Mouse (Mus musculus): ENCODE measurements around the gene Gm7168. TPM values are rescaled to one million over a fixed set of nuclear protein-coding genes. Genes with fewer than 3 reads are reported as not detected.
"Not testable (repeated sequence)": the region's sequence is repeated elsewhere in the genome, so short reads cannot be mapped to it uniquely, and the experiment has no call there.

The Gm7168 gene
- polyA plus RNA-seq, 1 experiment from 2014 or later, result not detected

DNA sequence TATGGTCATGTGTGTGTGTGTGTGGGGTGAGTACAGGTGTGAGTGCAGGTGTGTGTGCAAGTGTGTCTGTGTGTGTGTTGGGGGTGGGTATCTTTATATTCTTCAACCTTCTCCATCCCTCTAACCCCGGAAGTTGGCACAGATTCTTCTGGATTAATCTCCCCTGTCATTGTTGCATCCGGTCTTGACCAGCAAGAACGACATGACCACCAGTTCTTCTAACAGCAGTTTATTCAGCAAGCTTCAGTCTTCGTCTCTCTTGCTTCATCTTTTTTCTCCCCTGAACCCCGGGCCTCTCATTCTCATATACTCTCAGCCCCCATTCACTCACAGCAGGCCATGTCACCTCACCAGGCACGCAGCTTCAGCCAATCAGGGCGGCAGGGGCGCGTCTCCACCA lies 17.8 kb upstream of the Gm7168 start:
- WGBS, result 77% methylated on average over 9 of the region's 9 CpGs
- TF ChIP-seq CTCF (IDR thresholded peaks at IDR 0.05; ENCODE audit: low read depth) (no peak), EP300 (optimal IDR thresholded peaks at IDR 0.05) (no peak)

DNA sequence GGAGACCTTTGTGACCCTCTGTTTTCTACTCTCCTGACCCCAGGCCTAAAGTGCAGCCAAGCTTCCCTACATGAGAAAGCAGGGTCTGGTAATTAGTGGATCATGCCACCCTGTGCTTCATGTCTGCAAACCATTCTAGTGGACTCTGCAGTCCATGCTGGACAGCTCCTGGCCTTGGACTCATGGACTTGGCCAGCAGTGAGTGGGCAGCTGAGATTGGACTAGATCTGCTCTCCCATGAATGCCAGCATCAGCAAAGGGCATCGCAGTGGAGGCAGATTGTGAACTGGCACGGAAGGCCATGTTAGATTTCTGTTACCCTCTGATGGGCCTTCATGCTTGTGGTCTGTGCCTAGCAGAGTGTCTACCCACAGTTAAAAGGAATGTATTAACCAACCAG lies 12.8 kb upstream of the Gm7168 start:
- H3K9me3 ChIP-seq (ENCODE audit: control insufficient read depth, low read length); DNase-seq (ENCODE audit: low spot score); H3K9ac ChIP-seq (ENCODE audit: low read length); H3K4me3 ChIP-seq (ENCODE audit: low read depth, low read length); ATAC-seq (ENCODE audit: low FRiP score, low TSS enrichment); H3K36me3 ChIP-seq (ENCODE audit: control insufficient read depth, insufficient read depth, low read length); H3K4me1 ChIP-seq (replicated peaks; ENCODE audit: control insufficient read depth, insufficient read depth); H3K4me2 ChIP-seq (replicated peaks; ENCODE audit: low read depth); H3K27ac ChIP-seq (replicated peaks); H3K27me3 ChIP-seq (ENCODE audit: control insufficient read depth, insufficient read depth, low read length): not testable (repeated sequence)
- 98% methylated on average over 2 of the region's 2 CpGs for WGBS

More for the DNA sequence above, 17.8 kb upstream of the Gm7168 start:
- Histone ChIP-seq H3K4me1 (replicated peaks; ENCODE audit: control insufficient read depth, insufficient read depth) (no peaks in the 10 kb centered on the region), H3K9ac (ENCODE audit: low read length) (no peak overlapping the region), H3K4me2 (replicated peaks; ENCODE audit: low read depth) (no peak overlapping the region), H3K4me3 (ENCODE audit: low read depth, low read length) (no peak overlapping the region), H3K36me3 (ENCODE audit: control insufficient read depth, insufficient read depth, low read length) (no peaks in the 10 kb centered on the region), H3K27me3 (ENCODE audit: control insufficient read depth, insufficient read depth, low read length) (no peaks in the 10 kb centered on the region), H3K27ac (replicated peaks) (no peak overlapping the region), H3K9me3 (ENCODE audit: control insufficient read depth, low read length) (no peaks in the 10 kb centered on the region)
- no peak for DNase-seq (ENCODE audit: low spot score)
- no peak for ATAC-seq (ENCODE audit: low FRiP score, low TSS enrichment)

DNA sequence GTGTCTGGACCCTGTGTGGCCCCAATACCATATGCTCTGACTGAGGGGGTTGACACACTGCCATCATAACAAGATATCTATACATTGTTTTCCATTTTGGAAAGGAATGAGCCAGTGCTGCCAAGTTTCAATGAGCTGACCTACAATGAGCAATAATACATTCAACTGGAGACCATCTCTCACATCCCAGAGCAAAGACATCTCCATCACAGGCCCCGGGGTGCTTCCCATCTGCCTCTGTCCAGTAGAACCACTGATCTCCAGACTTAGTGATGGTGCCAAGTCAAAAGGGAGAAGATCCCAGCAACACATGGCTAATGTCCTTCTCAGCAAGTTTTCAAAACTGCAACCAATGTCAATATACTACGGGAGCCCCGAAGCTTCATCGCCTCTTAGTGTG lies 10.4 kb upstream of the Gm7168 start:
- ATAC-seq (ENCODE audit: low FRiP score, low TSS enrichment), result no peak
- no peak overlapping the region for H3K4me3 ChIP-seq (ENCODE audit: low read depth, low read length)
- H3K36me3 ChIP-seq (ENCODE audit: control insufficient read depth, insufficient read depth, low read length), result no peaks in the 10 kb centered on the region
- H3K27ac ChIP-seq (replicated peaks), result no peak overlapping the region
- no peaks in the 10 kb centered on the region for H3K4me1 ChIP-seq (replicated peaks; ENCODE audit: control insufficient read depth, insufficient read depth)
- TF ChIP-seq EP300 (optimal IDR thresholded peaks at IDR 0.05) (no peak), CTCF (IDR thresholded peaks at IDR 0.05; ENCODE audit: low read depth) (no peak)
- H3K9ac ChIP-seq (ENCODE audit: low read length), result no peak overlapping the region
- H3K4me2 ChIP-seq (replicated peaks; ENCODE audit: low read depth), result no peak overlapping the region
- no peak for DNase-seq (ENCODE audit: low spot score)
- H3K27me3 ChIP-seq (ENCODE audit: control insufficient read depth, insufficient read depth, low read length), result no peaks in the 10 kb centered on the region
- 90% methylated on average over 4 of the region's 4 CpGs for WGBS
- H3K9me3 ChIP-seq (ENCODE audit: control insufficient read depth, low read length), result no peaks in the 10 kb centered on the region

DNA sequence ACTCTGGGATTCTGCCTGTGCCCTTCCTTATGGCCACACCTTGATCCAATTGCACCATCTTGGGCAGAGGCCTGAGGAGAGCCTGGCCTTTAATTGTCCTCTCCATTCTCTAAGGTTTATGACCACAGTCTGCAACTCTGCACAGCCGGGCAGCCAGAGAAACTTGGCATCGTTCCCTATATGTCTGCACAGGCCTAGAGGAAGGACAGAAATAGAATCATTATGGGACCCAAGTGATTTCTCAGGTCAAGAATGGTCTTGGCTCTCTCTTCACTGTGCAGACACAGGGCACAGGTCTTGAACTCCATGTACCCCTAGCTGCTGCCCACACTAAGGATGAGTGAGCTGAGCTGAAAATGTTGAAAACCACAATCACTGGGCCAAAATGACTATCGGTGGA lies 9.5 kb upstream of the Gm7168 start:
- H3K9me3 ChIP-seq (ENCODE audit: control insufficient read depth, low read length), result no peaks in the 10 kb centered on the region
- H3K36me3 ChIP-seq (ENCODE audit: control insufficient read depth, insufficient read depth, low read length), result no peaks in the 10 kb centered on the region
- H3K9ac ChIP-seq (ENCODE audit: low read length), result no peak overlapping the region
- TF ChIP-seq EP300 (optimal IDR thresholded peaks at IDR 0.05) (no peak), CTCF (IDR thresholded peaks at IDR 0.05; ENCODE audit: low read depth) (no peak)
- DNase-seq (ENCODE audit: low spot score) (no peak), ATAC-seq (ENCODE audit: low FRiP score, low TSS enrichment) (no peak)
- H3K27ac ChIP-seq (replicated peaks), result no peak overlapping the region
- H3K27me3 ChIP-seq (ENCODE audit: control insufficient read depth, insufficient read depth, low read length), result no peaks in the 10 kb centered on the region
- 63% methylated on average over 3 of the region's 3 CpGs for WGBS
- H3K4me2 ChIP-seq (replicated peaks; ENCODE audit: low read depth), result no peak overlapping the region
- H3K4me1 ChIP-seq (replicated peaks; ENCODE audit: control insufficient read depth, insufficient read depth), result no peaks in the 10 kb centered on the region
- H3K4me3 ChIP-seq (ENCODE audit: low read depth, low read length), result no peak overlapping the region

DNA sequence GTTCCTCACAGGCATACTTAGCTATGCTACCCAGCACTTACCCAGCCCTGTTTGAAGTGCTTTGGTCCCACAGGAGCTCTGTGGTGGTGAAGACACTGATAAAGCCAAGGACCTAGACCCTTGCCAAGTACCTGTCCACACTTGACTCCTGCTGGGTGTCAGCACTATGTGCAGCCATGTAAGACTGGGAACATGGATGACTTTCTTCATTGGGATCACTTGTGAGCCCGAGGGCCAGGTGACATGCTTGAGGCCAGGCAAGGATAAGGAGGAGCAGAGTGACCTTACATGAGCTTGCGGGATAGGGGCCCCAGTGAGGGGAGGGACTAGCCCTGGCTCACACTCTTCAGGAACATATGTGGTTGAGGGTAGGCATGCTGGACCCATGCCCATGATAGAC lies 8.9 kb upstream of the Gm7168 start:
- not testable (repeated sequence) for DNase-seq (ENCODE audit: low spot score); H3K9me3 ChIP-seq (ENCODE audit: control insufficient read depth, low read length); H3K27me3 ChIP-seq (ENCODE audit: control insufficient read depth, insufficient read depth, low read length); H3K4me3 ChIP-seq (ENCODE audit: low read depth, low read length); H3K27ac ChIP-seq (replicated peaks); ATAC-seq (ENCODE audit: low FRiP score, low TSS enrichment); H3K36me3 ChIP-seq (ENCODE audit: control insufficient read depth, insufficient read depth, low read length); H3K4me1 ChIP-seq (replicated peaks; ENCODE audit: control insufficient read depth, insufficient read depth); H3K4me2 ChIP-seq (replicated peaks; ENCODE audit: low read depth); H3K9ac ChIP-seq (ENCODE audit: low read length)
- 94% methylated on average over 2 of the region's 2 CpGs for WGBS

DNA sequence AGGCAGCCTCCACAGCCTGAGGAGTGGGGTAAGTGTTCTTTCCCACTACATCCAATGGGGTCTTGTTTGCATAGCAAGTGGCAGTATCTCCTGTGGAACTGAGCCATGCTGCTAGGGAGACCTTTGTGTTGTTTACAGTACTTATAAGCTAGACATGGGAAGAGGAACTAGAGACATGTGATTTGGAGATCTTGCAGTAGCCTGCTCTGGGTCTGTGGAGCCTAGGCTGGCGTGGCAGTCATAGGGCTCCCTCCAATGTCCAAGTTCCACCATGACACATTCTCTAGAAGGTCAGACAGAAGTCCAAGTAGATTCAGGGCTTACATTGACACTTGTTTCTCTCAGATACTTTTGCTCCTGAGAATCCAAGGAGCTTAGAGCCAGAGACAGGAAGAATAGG lies 7.7 kb upstream of the Gm7168 start:
- Histone ChIP-seq H3K4me2 (replicated peaks; ENCODE audit: low read depth) (no peak overlapping the region), H3K36me3 (ENCODE audit: control insufficient read depth, insufficient read depth, low read length) (no peaks in the 10 kb centered on the region), H3K4me1 (replicated peaks; ENCODE audit: control insufficient read depth, insufficient read depth) (no peaks in the 10 kb centered on the region), H3K4me3 (ENCODE audit: low read depth, low read length) (no peak overlapping the region), H3K9me3 (ENCODE audit: control insufficient read depth, low read length) (no peaks in the 10 kb centered on the region), H3K9ac (ENCODE audit: low read length) (no peak overlapping the region), H3K27me3 (ENCODE audit: control insufficient read depth, insufficient read depth, low read length) (no peaks in the 10 kb centered on the region), H3K27ac (replicated peaks) (no peak overlapping the region)
- ATAC-seq (ENCODE audit: low FRiP score, low TSS enrichment) (no peak), DNase-seq (ENCODE audit: low spot score) (no peak)
- WGBS, result 84% methylated on average over 1 of the region's 1 CpGs
- TF ChIP-seq EP300 (optimal IDR thresholded peaks at IDR 0.05) (no peak), CTCF (IDR thresholded peaks at IDR 0.05; ENCODE audit: low read depth) (peak; percentile 47)

DNA sequence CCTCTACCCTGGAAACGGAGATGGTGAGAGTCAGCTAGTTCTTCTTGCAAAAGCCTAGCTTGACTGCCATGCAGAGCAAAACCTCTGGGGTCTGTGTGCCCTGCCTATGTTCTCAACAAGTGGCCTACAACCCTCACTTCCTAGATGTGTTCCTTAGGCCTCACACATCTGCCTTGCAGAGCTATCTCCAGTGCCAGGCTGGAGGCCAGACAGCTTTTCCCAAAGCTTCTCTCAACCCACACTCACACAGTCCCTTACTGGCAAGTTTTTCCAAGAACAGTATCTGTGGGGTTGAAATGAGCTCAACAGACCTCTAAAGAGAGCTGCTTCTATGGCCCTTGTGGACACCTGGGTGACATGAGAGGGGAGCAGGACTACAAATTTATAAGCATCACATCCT lies 3.4 kb downstream of the Gm7168 start:
- not testable (repeated sequence) for H3K9ac ChIP-seq (ENCODE audit: low read length); H3K4me2 ChIP-seq (replicated peaks; ENCODE audit: low read depth); H3K27ac ChIP-seq (replicated peaks); H3K36me3 ChIP-seq (ENCODE audit: control insufficient read depth, insufficient read depth, low read length); ATAC-seq (ENCODE audit: low FRiP score, low TSS enrichment); H3K4me1 ChIP-seq (replicated peaks; ENCODE audit: control insufficient read depth, insufficient read depth); H3K9me3 ChIP-seq (ENCODE audit: control insufficient read depth, low read length); H3K4me3 ChIP-seq (ENCODE audit: low read depth, low read length); H3K27me3 ChIP-seq (ENCODE audit: control insufficient read depth, insufficient read depth, low read length); DNase-seq (ENCODE audit: low spot score)
- 94% methylated on average over 1 of the region's 1 CpGs for WGBS

DNA sequence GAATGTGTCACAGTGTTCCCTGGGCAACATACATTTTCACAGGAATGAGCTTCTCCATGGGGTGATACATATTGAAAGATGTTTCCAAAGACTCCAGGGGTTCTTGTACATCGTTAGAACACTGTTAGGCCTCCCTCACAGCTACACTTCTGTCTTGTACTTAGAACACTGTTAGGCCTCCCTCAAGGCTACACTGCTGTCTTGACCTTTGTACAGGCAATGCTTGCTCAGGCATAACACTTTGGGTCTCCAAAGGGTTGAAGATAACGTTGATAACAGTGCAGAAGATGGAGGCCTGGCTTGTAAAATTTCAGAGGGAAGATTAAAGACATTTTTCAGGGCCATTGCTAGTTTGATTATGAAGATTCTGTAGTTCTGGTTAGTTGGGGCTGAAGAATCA lies 10.0 kb downstream of the Gm7168 start:
- H3K27me3 ChIP-seq (ENCODE audit: control insufficient read depth, insufficient read depth, low read length); H3K27ac ChIP-seq (replicated peaks); H3K4me1 ChIP-seq (replicated peaks; ENCODE audit: control insufficient read depth, insufficient read depth); H3K9me3 ChIP-seq (ENCODE audit: control insufficient read depth, low read length); DNase-seq (ENCODE audit: low spot score); ATAC-seq (ENCODE audit: low FRiP score, low TSS enrichment); H3K4me3 ChIP-seq (ENCODE audit: low read depth, low read length); H3K36me3 ChIP-seq (ENCODE audit: control insufficient read depth, insufficient read depth, low read length); H3K4me2 ChIP-seq (replicated peaks; ENCODE audit: low read depth); H3K9ac ChIP-seq (ENCODE audit: low read length): not testable (repeated sequence)
- WGBS, result 47% methylated on average over 1 of the region's 2 CpGs

DNA sequence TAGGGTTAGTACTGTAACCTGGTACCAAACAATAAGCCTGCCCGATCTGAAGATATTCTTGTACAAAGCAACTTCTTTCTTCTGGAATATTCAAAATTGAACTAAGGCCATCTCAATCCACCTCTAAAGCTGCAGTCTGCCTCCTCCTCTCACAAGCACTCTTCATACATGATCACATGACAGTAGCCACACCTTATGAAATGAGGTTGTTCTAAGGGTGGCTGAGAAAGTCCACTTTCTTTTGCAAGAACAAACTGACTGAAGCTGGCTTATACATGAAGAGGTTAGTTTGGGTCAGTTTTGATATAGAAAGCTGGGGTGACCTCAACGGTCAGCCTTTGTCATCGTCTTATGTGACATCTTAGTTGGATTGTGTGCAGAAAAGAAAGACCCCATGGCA lies 14.1 kb downstream of the Gm7168 start:
- not testable (repeated sequence) for H3K4me2 ChIP-seq (replicated peaks; ENCODE audit: low read depth); DNase-seq (ENCODE audit: low spot score); H3K36me3 ChIP-seq (ENCODE audit: control insufficient read depth, insufficient read depth, low read length); ATAC-seq (ENCODE audit: low FRiP score, low TSS enrichment); H3K9me3 ChIP-seq (ENCODE audit: control insufficient read depth, low read length); H3K9ac ChIP-seq (ENCODE audit: low read length); H3K4me1 ChIP-seq (replicated peaks; ENCODE audit: control insufficient read depth, insufficient read depth); H3K4me3 ChIP-seq (ENCODE audit: low read depth, low read length); H3K27me3 ChIP-seq (ENCODE audit: control insufficient read depth, insufficient read depth, low read length); H3K27ac ChIP-seq (replicated peaks)
- WGBS, result 86% methylated on average over 3 of the region's 3 CpGs

Measured in stomach, postnatal 0 days (tissue).